Comparison of ENCODE assay signal across 20 mouse cellular contexts in genomic region chr2:104081436-104082050, GRCm38 (mm10). TPM values are rescaled to one million over a fixed set of nuclear protein-coding genes. Genes with fewer than 3 reads are reported as not detected.
"Had no signal": no experiment of that assay in that cellular context is flagged by ENCODE, and none has a peak within 500 bp of the region (broad histone marks: within the 10 kb centered on the region; RNA-seq: fewer than 3 reads in every experiment).

No protein-coding gene starts in this region.

RNA-seq across cellular contexts. Expression of gene Gm10799, which starts 13.2 kb away (rescaled TPM):
- polyA plus RNA-seq: cerebellum, adult 2 months; cortical plate, adult 2 months; embryonic facial prominence, embryonic 10.5 days; embryonic facial prominence, embryonic 11.5 days; embryonic facial prominence, embryonic 12.5 days; embryonic facial prominence, embryonic 13.5 days; embryonic facial prominence, embryonic 14.5 days; embryonic facial prominence, embryonic 15.5 days; erythroblast, embryonic 14.5 days; forebrain, embryonic 10.5 days; forebrain, embryonic 11.5 days; forebrain, embryonic 12.5 days; forebrain, embryonic 13.5 days; forebrain, embryonic 14.5 days; forebrain, embryonic 15.5 days; forebrain, embryonic 16.5 days; forebrain, postnatal 0 days; frontal cortex, adult 2 months; gonadal fat pad, adult 2 months; heart, adult 2 months had no signal

RNA-seq across cellular contexts. Expression of gene Gm10912, which starts 15.9 kb away (rescaled TPM):
- polyA plus RNA-seq: embryonic facial prominence, embryonic 10.5 days; embryonic facial prominence, embryonic 11.5 days; embryonic facial prominence, embryonic 12.5 days; embryonic facial prominence, embryonic 14.5 days; erythroblast, embryonic 14.5 days; forebrain, embryonic 10.5 days; forebrain, embryonic 11.5 days; forebrain, embryonic 12.5 days; forebrain, embryonic 13.5 days; forebrain, embryonic 14.5 days; forebrain, embryonic 15.5 days; forebrain, embryonic 16.5 days; forebrain, postnatal 0 days had no signal

RNA-seq across cellular contexts. Expression of gene A930018P22Rik, which starts 41.0 kb away (rescaled TPM):
- polyA plus RNA-seq: embryonic facial prominence, embryonic 10.5 days; embryonic facial prominence, embryonic 11.5 days; embryonic facial prominence, embryonic 12.5 days; embryonic facial prominence, embryonic 13.5 days; embryonic facial prominence, embryonic 14.5 days; embryonic facial prominence, embryonic 15.5 days; forebrain, embryonic 10.5 days; forebrain, embryonic 11.5 days; forebrain, embryonic 12.5 days; forebrain, embryonic 13.5 days; forebrain, embryonic 14.5 days; forebrain, embryonic 15.5 days; forebrain, embryonic 16.5 days; forebrain, postnatal 0 days; heart, adult 2 months had no signal
